Mouse (Mus musculus) E14TG2a.4 (cell line): ENCODE measurements around the gene Gm815.

Experiments used
- CTCF ChIP-seq: conservative IDR thresholded peaks from 2 replicates; pipeline ENCODE4 v1.5.1; 2014; ENCODE audit warnings: low read length
- NANOG ChIP-seq: IDR thresholded peaks from 2 replicates; pipeline ENCODE4 v1.6.1; 2014; ENCODE audit warnings: borderline replicate concordance, low read length, mixed read lengths

DNA sequence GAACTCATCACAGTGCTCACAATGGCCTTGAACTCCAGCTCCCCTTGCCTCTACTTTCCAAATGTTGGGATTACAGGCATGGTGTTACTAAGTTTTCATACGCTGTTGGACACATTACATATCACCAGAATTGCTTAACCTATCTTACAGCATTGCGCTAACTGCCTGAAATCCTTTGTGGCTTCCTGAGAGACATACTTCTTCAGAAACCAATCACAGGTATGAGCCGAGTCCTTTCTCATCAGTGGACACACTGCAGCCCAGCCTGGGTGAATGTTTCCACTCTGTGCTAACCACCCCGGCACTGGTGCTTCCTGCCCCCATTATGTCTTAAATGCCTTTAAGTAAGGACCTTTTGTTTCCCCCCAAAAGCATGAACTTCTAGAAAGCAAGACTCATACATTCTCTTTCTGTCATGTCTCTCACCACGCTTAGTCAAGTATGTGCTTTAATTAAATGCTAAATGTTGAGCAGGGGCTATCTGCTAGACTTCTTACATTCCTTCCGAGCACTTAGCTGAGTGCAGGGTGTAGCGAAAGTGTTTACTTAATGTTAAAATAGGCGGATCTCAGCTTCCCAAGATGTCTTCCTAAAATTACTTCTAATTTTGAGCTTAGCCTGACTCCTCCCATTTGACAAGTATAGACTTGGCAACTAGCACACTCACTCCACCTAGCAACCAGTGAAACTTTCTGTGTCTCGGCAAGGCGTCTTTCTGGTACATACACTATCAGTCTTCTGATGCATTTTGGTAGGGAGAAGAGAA is 34.5 kb upstream of the Gm815 start:
- no peak for TF ChIP-seq CTCF
- no peak for TF ChIP-seq NANOG
